In genomic region chr7:4690951-4691653, GRCm38 (mm10) we compare ENCODE assay signal across 8 mouse cellular contexts. TPM values are rescaled to one million over a fixed set of nuclear protein-coding genes. Genes with fewer than 3 reads are reported as not detected.
DNase-seq lines count a peak whose midpoint lies in the region; ATAC-seq lines count a peak whose summit lies in the region.

No protein-coding gene starts in this region.

- H3K27ac ChIP-seq in intestine, embryonic 14.5 days (ENCODE audit: low read depth) = peak overlapping the region; percentile 90

- peaks cover 6% of the 10 kb centered on the region; the same call in 1 of the 2 replicates for H3K4me1 ChIP-seq in intestine, embryonic 14.5 days (replicated peaks; ENCODE audit: control insufficient read depth, insufficient read depth, low read length)

- WGBS in intestine, embryonic 14.5 days = 6% methylated on average over 22 of the region's 35 CpGs

- H3K9ac ChIP-seq in intestine, embryonic 14.5 days (ENCODE audit: low read length) = peak overlapping the region; percentile 97

- no peak for DNase-seq in frontal cortex, postnatal 25 days (ENCODE audit: low spot score in 2 of 2)
- DNase-seq in thymus, postnatal 4 days = peak; percentile 12
- DNase-seq in thymus, adult 18-20 months = no peak
- peak; percentile 66 for DNase-seq in intestine, embryonic 14.5 days (ENCODE audit: low spot score)
- DNase-seq in neural tube, embryonic 10.5 days (ENCODE audit: extremely low spot score, low spot score) = peak; percentile 46
- DNase-seq in adrenal gland, postnatal 14 days = no peak

- no peaks in the 10 kb centered on the region for H3K27me3 ChIP-seq in intestine, embryonic 14.5 days (replicated peaks; ENCODE audit: control insufficient read depth, insufficient read depth, low read length)

- no peaks in the 10 kb centered on the region for H3K9me3 ChIP-seq in intestine, embryonic 14.5 days (ENCODE audit: control insufficient read depth, low read length)

- peaks cover 33% of the 10 kb centered on the region for H3K36me3 ChIP-seq in intestine, embryonic 14.5 days (ENCODE audit: control insufficient read depth, insufficient read depth, low read length)

- H3K4me3 ChIP-seq in intestine, embryonic 14.5 days (ENCODE audit: low read depth, low read length) = peak overlapping the region; percentile 75

- peak; percentile 54 for ATAC-seq in frontal cortex, adult (ENCODE audit: low TSS enrichment)
- peak; percentile 78 for ATAC-seq in intestine, embryonic 14.5 days (replicated peaks; ENCODE audit: low FRiP score, low TSS enrichment, low read depth)
- no peak for ATAC-seq in CD4-positive, CD25-positive, alpha-beta regulatory T cell, adult 4 months

- H3K4me2 ChIP-seq in intestine, embryonic 14.5 days (ENCODE audit: low read length) = peak overlapping the region; percentile 83

RNA-seq across cellular contexts. Expression of gene Brsk1, which starts 0.7 kb away (rescaled TPM):
- polyA plus RNA-seq in intestine, embryonic 14.5 days (2014; fragmentation: Nextera tagmentation; extraction: Ambion mirVana) = 1.7 and 1.9 TPM in 2 replicates
- not detected for polyA plus RNA-seq in CD4-positive, CD25-positive, alpha-beta regulatory T cell, adult 4 months (2017; shearing (Covaris generic))
- 6.0 and 8.4 TPM in 2 replicates for total RNA-seq in adrenal gland, postnatal 14 days (2021)

RNA-seq across cellular contexts. Expression of gene Hspbp1, which starts 6.2 kb away (rescaled TPM):
- 102 and 105 TPM in 2 replicates for polyA plus RNA-seq in intestine, embryonic 14.5 days (2014; fragmentation: Nextera tagmentation; extraction: Ambion mirVana)
- polyA plus RNA-seq in CD4-positive, CD25-positive, alpha-beta regulatory T cell, adult 4 months (2017; shearing (Covaris generic)) = 10 to 100 TPM; 45.4 to 48.2 TPM
- 34.0 and 37.9 TPM in 2 replicates for total RNA-seq in adrenal gland, postnatal 14 days (2021)

RNA-seq across cellular contexts. Expression of gene Ppp6r1, which starts 32.3 kb away (rescaled TPM):
- polyA plus RNA-seq in intestine, embryonic 14.5 days (2014; fragmentation: Nextera tagmentation; extraction: Ambion mirVana) = 7.3 and 8.5 TPM in 2 replicates
- polyA plus RNA-seq in CD4-positive, CD25-positive, alpha-beta regulatory T cell, adult 4 months (2017; shearing (Covaris generic)) = 1 to 10 TPM; 6.7 to 9.1 TPM
- total RNA-seq in adrenal gland, postnatal 14 days (2021) = 80.9 and 86.1 TPM in 2 replicates

RNA-seq across cellular contexts. Expression of gene Tmem150b, which starts 33.9 kb away (rescaled TPM):
- 0.66 and 0.85 TPM in 2 replicates for polyA plus RNA-seq in intestine, embryonic 14.5 days (2014; fragmentation: Nextera tagmentation; extraction: Ambion mirVana)
- under 1 TPM in 1 of 2 experiments, not detected in 1; 0.47 TPM for polyA plus RNA-seq in CD4-positive, CD25-positive, alpha-beta regulatory T cell, adult 4 months (2017; shearing (Covaris generic))
- total RNA-seq in adrenal gland, postnatal 14 days (2021) = 0.30 and 0.79 TPM in 2 replicates

RNA-seq across cellular contexts. Expression of gene Kmt5c, which starts 48.8 kb away (rescaled TPM):
- polyA plus RNA-seq in intestine, embryonic 14.5 days (2014; fragmentation: Nextera tagmentation; extraction: Ambion mirVana) = 63.6 and 66.9 TPM in 2 replicates
- 10 to 100 TPM; 22.9 to 25.8 TPM for polyA plus RNA-seq in CD4-positive, CD25-positive, alpha-beta regulatory T cell, adult 4 months (2017; shearing (Covaris generic))
- 60.3 and 70.7 TPM in 2 replicates for total RNA-seq in adrenal gland, postnatal 14 days (2021)

Comparison
In these comparisons a context has a peak if more than half of its experiments do, and no peak if none do; other contexts are left out.
1. DNase-seq: peak in thymus, postnatal 4 days (single experiment), intestine, embryonic 14.5 days (single experiment) and neural tube, embryonic 10.5 days (single experiment); none in frontal cortex, postnatal 25 days (0 of 2), thymus, adult 18-20 months (0 of 2) and adrenal gland, postnatal 14 days (single experiment).